28 mouse cellular contexts compared by ENCODE assay signal in genomic region chr8:110312715-110313114, GRCm38 (mm10). TPM values are rescaled to one million over a fixed set of nuclear protein-coding genes. Genes with fewer than 3 reads are reported as not detected.
A peak's percentile ranks its signal among the peaks of the same experiment; 100 is the strongest.
DNase-seq lines count a peak whose midpoint lies in the region; ATAC-seq lines count a peak whose summit lies in the region.
"Had no signal": no experiment of that assay in that cellular context is flagged by ENCODE, and none has a peak within 500 bp of the region (broad histone marks: within the 10 kb centered on the region; RNA-seq: fewer than 3 reads in every experiment).

No protein-coding gene starts in this region.

- no peak for DNase-seq in liver, embryonic 11.5 days (ENCODE audit: low spot score)
- DNase-seq in liver = no peak
- peak; percentile 3 for DNase-seq in liver, embryonic 13.5 days
- no peak for DNase-seq in spleen, adult 12 weeks (ENCODE audit: low spot score)
- DNase-seq in thymus, postnatal 36 days = no peak
- DNase-seq: adrenal gland, adult 2 months; adrenal gland, postnatal 14 days; cerebellum, adult 11-12 months; cerebellum, adult 8-10 months; cerebellum, postnatal 10 days; cerebellum, postnatal 36 days; embryo, embryonic 11 days; gastrocnemius, postnatal 25 days; heart, adult 18-20 months; heart, postnatal 10 days; heart, postnatal 36 days had no signal

- no peak overlapping the region for H3K27ac ChIP-seq in liver, embryonic 11.5 days (ENCODE audit: low read depth, low read length)
- no peak overlapping the region for H3K27ac ChIP-seq in liver, embryonic 13.5 days
- H3K27ac ChIP-seq: embryonic facial prominence, embryonic 10.5 days; embryonic facial prominence, embryonic 13.5 days; forebrain, embryonic 12.5 days; forebrain, embryonic 15.5 days; heart, embryonic 15.5 days; hindbrain, embryonic 10.5 days; hindbrain, embryonic 14.5 days; hindbrain, postnatal 0 days had no signal

- H3K9ac ChIP-seq in liver, embryonic 11.5 days (ENCODE audit: low read depth, low read length) = no peak overlapping the region
- no peak overlapping the region for H3K9ac ChIP-seq in liver, embryonic 13.5 days
- H3K9ac ChIP-seq: embryonic facial prominence, embryonic 13.5 days; forebrain, embryonic 12.5 days; forebrain, embryonic 15.5 days; heart, embryonic 12.5 days; heart, embryonic 15.5 days; hindbrain, embryonic 14.5 days had no signal

- no peaks in the 10 kb centered on the region for H3K9me3 ChIP-seq in liver, embryonic 11.5 days (ENCODE audit: control insufficient read depth, low read length)
- H3K9me3 ChIP-seq in liver, embryonic 13.5 days (replicated peaks) = no peaks in the 10 kb centered on the region
- H3K9me3 ChIP-seq: embryonic facial prominence, embryonic 10.5 days; embryonic facial prominence, embryonic 13.5 days; forebrain, embryonic 12.5 days; forebrain, embryonic 15.5 days; heart, embryonic 15.5 days; hindbrain, embryonic 10.5 days had no signal

- ATAC-seq in liver, embryonic 11.5 days (replicated peaks; ENCODE audit: low FRiP score) = peak; percentile 87
- peak; percentile 83 for ATAC-seq in liver, embryonic 13.5 days (ENCODE audit: low read depth)
- peak; percentile 44 for ATAC-seq in megakaryocyte progenitor cell, adult 5-6 weeks (replicated peaks; ENCODE audit: poor library complexity)
- ATAC-seq: forebrain, embryonic 15.5 days; hindbrain, postnatal 0 days had no signal

- WGBS in liver, embryonic 11.5 days = 38% methylated on average over 2 of the region's 2 CpGs
- WGBS in liver, embryonic 13.5 days (ENCODE audit: insufficient replicate concordance) = 15% methylated on average over 2 of the region's 2 CpGs

- 0 out of 2 replicates have a peak overlapping the region, but pooled peaks have one; percentile 26 for H3K4me2 ChIP-seq in liver, embryonic 11.5 days
- no peak overlapping the region for H3K4me2 ChIP-seq in liver, embryonic 13.5 days
- H3K4me2 ChIP-seq: embryonic facial prominence, embryonic 13.5 days; forebrain, embryonic 12.5 days; forebrain, embryonic 15.5 days; heart, embryonic 12.5 days; heart, embryonic 15.5 days; hindbrain, embryonic 14.5 days had no signal

- no peaks in the 10 kb centered on the region for H3K4me1 ChIP-seq in liver, embryonic 11.5 days (replicated peaks; ENCODE audit: control insufficient read depth, insufficient read depth, low read length)
- 0 out of 2 replicates have a peak, but pooled peaks cover 9% of the 10 kb centered on the region for H3K4me1 ChIP-seq in liver, embryonic 13.5 days (replicated peaks)
- H3K4me1 ChIP-seq: forebrain, embryonic 15.5 days; heart, embryonic 12.5 days; heart, embryonic 15.5 days had no signal

- no peaks in the 10 kb centered on the region for H3K36me3 ChIP-seq in liver, embryonic 11.5 days (ENCODE audit: control insufficient read depth, insufficient read depth, low read length)
- H3K36me3 ChIP-seq in liver, embryonic 13.5 days = no peaks in the 10 kb centered on the region
- H3K36me3 ChIP-seq: embryonic facial prominence, embryonic 10.5 days; embryonic facial prominence, embryonic 13.5 days; forebrain, embryonic 12.5 days; forebrain, embryonic 15.5 days; G1E; heart, embryonic 12.5 days; heart, embryonic 15.5 days; hindbrain, embryonic 10.5 days had no signal

- H3K27me3 ChIP-seq in liver, embryonic 11.5 days (replicated peaks; ENCODE audit: control insufficient read depth, insufficient read depth, low read length) = no peaks in the 10 kb centered on the region
- H3K27me3 ChIP-seq in liver, embryonic 13.5 days = no peaks in the 10 kb centered on the region
- H3K27me3 ChIP-seq: embryonic facial prominence, embryonic 13.5 days; forebrain, embryonic 12.5 days; forebrain, embryonic 15.5 days; heart, embryonic 15.5 days had no signal

- no peak overlapping the region for H3K4me3 ChIP-seq in liver, embryonic 11.5 days (ENCODE audit: low read depth, low read length)
- H3K4me3 ChIP-seq in liver, embryonic 13.5 days (replicated peaks) = no peak overlapping the region
- H3K4me3 ChIP-seq: embryonic facial prominence, embryonic 10.5 days; embryonic facial prominence, embryonic 13.5 days; erythroblast, embryonic 14.5 days; forebrain, embryonic 12.5 days; forebrain, embryonic 15.5 days; heart, embryonic 12.5 days; heart, embryonic 15.5 days; hindbrain, embryonic 10.5 days had no signal

RNA-seq across cellular contexts. Expression of gene Hydin, which starts 45.9 kb away (rescaled TPM):
- polyA plus RNA-seq in liver, embryonic 11.5 days (2014; fragmentation: Nextera tagmentation; extraction: Ambion mirVana) = 0.05 and 0.10 TPM in 2 replicates
- 0.06 TPM in 2 replicates for polyA plus RNA-seq in liver, embryonic 13.5 days (2015; fragmentation: Nextera tagmentation; extraction: Ambion mirVana)
- total RNA-seq in megakaryocyte progenitor cell, adult 5-6 weeks (2015) = not detected in 2 replicates
- not detected in 2 replicates for total RNA-seq in megakaryocyte progenitor cell, adult 5-6 weeks (2017)
- polyA plus RNA-seq: G1E had no signal
